Mouse (Mus musculus) stomach, postnatal 0 days (tissue): ENCODE data around the gene Sirt4.
"Not testable (repeated sequence)": the region's sequence is repeated elsewhere in the genome, so short reads cannot be mapped to it uniquely, and the experiment has no call there.

Source experiments
- CTCF ChIP-seq: IDR thresholded peaks from 2 replicates; pipeline ENCODE4 v1.5.1; 2016; ENCODE audit warnings: antibody characterized with exemption, low read depth, mild to moderate bottlenecking, moderate library complexity
- EP300 ChIP-seq: optimal IDR thresholded peaks from 2 replicates; pipeline ENCODE3; 2016; ENCODE audit warnings: antibody characterized with exemption

DNA sequence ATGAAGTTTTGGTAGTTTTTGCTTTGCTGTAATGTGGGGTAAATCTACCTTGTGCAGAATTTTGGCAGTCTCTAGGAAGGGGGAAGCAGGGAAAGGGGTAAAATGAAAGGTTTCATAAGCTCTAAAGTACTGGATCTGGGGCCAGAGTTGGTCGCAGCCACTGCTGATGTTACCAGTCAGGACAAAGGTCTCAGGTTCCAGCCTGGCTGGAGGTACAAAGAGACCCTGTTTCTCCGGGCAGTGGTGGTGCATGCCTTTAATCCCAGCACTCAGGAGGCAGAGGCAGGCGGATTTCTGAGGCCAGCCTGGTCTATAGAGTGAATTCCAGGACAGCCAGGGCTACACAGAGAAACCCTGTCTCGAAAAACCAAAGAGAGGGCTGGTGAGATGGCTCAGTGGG is 21.1 kb upstream of the Sirt4 start:
- TF ChIP-seq CTCF, EP300: not testable (repeated sequence)
